Mouse (Mus musculus) frontal cortex, postnatal 36 days (tissue): ENCODE results near the gene Sh2d3c.

Experiments used
- DNase-seq, 2 experiments: peaks; one replicate each; pipeline ENCODE4 v3.0.0; 2022; ENCODE audit warnings: low spot score in 2 of 2

Gene Sh2d3c

DNA sequence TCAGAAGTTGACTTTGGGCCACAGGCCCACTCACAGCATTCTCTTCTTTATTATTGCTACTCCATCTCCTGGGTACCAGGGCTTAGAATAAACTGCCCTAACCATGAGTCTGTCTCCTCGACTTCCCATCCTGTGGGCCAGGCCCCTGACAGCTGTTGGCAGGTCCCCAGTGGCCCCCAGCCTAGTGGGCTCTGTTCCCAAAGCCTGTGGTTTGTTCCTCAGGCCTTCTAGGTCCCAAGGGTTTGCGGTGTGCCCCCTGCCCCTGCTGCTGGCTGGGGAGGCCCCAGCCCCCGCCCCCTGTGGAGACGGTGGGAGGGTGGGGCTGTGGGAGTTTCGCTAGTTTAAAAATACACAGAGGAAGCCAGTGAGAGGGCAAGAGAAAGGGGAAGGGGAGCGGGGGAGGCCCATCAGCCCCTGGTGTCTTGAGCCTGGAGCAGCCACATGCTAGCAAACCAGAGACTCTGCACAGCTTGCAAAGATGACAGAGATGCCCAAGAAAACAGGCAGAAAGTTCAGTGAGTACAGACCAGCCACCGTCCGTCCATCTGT is at the start of gene Sh2d3c:
Gene Sh2d3c, plus strand, starts transcription at position 375 of the 549 bp plus-strand sequence.
- no peak for DNase-seq

DNA sequence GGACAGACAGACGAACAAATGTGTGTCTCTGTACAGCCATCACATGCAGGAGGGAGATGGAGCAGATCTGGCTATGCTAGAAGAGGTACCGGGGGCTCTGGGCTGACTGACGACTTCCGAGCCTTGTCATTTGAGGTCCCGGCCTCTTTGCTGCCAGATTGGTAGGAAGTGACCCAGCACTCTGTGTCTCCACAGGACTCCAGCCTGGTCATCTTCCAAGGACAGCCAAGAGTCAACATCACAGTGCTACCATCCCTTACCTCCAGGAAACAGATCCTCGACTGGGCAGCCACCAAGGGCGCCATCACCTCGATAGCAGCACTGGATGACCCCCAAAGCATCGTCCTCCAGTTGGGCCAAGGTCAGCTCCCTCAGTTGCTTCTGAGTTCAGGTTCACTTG is 49.7 kb upstream of the Sh2d3c start:
- DNase-seq, result no peak

DNA sequence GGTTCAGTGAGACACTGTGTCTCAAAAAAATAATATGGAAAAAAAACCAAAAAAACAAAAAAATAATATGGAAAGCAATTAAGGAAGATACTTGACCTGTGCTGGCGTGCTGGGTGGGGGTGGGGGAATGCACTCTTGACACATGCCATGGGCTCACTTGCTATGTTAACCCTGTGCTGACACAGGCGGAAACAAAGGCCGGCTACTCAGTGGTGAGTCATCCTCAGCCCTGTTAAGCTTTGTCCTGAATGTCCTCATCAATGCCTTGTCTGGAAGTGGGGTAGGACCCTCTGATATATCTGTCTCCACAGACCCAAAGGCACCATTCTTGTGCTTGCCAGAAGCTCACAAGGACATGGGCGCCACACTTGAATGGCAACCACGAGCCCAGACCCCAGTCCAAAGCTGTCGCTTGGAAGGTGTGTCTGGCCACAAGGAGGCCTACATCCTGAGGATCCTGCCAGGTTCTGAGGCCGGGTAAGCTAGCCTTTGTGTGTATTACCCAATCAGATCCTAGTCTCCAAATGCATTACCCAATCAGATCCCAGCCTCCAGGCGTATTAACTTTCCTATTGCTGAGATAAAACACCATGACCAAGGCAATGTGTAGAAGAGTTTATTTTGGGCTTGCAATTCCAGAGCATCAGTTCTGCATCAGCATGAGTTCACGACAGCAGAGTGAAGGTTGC is 48.8 kb upstream of the Sh2d3c start:
- no peak for DNase-seq

DNA sequence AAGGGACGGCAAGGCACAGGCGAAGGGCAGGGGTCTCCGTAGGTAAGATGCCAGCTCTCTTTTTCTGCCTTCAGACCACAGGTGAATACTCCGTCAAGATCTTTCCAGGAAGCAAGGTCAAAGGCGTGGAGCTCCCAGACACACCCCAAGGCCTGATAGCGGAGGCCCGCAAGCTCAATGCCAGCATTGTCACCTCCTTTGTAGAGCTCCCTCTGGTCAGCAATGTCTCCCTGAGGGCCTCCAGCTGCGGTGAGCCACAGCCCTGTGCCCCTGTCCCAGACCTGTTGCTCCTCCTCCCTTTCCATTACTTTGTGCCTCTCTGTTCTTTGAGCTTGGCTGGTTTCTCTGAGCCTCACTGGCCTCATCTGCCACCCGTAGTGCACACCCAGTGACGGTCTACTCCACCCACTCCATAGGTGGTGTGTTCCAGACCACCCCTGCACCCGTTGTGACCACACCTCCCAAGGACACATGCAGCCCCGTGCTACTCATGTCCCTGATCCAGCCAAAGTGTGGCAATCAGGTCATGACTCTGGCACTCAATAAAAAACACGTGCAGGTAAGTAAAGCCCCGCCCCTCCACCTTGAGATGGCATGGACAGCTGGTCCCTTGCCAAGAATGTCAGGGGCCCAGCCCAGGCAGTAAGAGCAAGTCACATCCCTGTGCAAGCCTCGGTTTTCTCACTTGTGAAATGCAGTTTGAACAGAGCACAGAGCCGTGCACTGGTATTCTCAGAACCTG is 47.5 kb upstream of the Sh2d3c start:
- no peak for DNase-seq

DNA sequence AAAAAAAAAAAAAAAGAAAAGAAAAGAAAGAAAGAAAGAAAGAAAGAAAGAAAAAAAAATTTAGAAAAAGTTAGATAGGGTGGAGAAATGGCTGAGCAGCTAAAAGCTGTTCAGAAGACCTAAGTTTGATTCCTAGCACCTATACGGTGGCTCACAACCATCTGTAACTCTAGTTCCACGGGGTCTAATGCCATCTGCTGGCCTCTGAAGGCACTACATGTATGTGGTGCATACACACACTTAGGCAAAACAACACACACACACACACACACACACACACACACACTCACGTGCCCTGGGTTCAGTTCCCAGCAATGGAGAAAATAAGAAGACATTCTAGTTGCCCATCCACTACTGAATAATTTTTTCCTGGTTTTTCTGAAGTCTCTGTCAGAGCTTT is 44.0 kb upstream of the Sh2d3c start:
- no peak for DNase-seq

DNA sequence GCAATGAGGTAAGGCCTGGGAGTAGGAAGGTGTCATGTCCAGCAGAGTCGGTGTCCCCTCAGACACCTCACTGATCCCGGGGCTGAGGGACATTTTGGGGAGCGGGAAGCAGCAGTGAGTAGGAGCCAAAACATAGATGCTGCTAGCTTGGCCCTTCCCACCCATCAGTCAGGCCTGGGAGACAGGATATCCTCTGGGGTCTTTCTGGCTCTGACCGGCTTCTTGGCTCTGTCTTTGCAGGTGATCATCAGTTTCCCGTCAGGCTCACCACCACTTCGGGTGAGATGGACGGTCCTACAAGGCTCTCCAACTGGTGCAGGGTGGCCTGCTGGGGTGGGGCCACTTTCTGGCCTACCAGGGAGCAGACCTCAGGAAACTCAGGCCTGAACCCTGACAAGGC is 43.2 kb upstream of the Sh2d3c start:
- no peak for DNase-seq

DNA sequence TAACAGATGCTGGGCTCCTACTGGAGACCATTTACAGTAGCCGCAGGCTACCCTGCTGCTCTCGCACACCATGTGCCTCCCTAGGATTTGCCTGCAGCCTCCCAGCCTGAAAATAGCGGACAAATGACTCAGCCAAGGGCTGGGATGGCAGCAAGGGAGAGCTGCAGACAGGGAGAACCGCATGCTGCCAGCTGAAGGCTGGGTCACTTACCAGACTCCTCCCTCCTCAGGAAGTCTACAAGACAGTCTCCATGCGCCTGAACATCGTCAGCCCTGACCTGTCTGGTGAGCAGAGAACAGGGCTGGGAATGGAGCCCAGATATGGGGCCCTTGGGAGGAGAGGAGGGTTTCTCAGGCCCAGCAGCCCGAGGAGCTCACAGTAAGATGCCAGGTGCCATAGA is 40.8 kb upstream of the Sh2d3c start:
- DNase-seq, result peak; percentile 62 to 74

DNA sequence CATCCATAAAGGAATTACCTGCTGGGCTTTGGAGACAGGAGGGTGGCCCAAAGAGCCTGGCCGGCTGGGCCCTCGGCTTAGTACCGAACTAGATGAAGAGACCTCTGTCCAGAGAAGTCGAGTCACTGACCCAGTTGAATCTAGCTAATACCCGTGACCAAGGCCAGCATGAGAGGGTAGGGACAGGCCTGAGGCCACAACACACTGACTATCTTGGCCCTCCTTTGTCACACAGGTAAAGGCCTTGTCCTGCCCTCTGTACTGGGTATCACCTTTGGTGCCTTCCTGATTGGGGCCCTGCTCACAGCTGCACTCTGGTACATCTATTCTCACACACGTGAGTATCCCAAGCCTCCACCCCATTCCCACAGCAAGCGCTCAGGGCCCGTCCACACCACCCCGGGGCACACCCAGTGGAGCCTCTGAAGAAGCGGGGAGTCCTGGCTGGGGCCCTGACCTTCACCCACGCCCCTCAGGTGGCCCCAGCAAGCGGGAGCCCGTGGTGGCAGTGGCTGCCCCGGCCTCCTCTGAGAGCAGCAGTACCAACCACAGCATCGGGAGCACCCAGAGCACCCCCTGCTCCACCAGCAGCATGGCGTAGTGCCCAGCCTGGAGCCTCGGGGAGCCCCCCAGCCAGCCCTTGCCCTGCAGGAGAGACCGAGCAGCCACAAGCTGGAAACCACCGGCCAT is 39.7 kb upstream of the Sh2d3c start:
- no peak for DNase-seq

DNA sequence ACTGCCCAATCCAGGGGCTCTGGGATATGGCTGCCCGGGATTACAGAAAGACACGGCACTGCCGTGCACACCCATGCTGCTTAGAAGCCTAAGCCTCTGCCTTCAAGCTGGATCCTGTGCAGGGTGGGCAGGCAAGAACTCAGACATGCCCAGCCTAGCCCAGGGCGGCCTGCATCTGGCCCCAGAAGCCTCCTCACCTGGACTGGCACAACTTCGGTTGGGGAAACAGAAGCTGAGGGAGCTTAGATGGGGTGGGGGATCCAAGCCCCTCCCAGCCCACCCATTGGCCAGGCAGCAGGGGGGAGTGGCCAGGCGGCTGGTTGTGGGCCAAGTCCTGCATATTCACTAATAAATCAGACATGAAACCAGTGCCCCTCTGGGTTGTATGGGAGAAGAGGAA is 39.1 kb upstream of the Sh2d3c start:
- no peak for DNase-seq

DNA sequence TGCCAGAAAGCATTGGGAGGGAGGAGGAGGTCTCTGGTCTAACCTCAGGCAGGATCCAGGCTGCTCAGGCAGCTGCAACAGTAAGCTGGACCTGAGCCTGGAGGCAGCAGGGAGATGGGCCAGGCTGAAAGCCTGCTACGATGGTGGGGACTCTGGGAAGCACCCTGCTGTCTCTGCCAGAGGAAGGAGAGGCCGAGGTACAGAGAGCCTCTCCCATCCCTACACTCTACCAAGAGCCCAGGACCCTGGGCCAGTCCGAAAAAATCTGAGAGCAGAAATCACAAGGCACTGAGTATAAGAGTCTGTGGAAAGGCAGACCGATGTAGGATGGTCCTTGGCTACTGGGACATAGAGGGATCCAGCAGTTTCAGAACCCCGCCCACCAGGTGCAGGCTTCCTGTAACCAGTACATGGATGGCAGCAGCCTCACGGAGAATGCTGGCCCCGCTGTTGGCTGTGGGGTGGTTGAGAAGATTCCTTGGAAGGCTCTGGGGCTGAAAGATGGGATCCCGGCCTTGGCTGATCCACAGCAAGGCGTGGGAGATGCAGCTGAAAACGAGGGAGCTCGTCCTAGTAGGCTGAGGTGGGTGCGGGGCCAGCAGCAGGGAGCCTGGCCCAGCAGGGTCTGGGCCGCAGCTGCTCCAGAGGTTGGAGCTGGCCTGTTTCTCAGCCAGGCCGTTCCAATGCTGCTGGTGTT is 38.0 kb upstream of the Sh2d3c start:
- DNase-seq, result no peak

DNA sequence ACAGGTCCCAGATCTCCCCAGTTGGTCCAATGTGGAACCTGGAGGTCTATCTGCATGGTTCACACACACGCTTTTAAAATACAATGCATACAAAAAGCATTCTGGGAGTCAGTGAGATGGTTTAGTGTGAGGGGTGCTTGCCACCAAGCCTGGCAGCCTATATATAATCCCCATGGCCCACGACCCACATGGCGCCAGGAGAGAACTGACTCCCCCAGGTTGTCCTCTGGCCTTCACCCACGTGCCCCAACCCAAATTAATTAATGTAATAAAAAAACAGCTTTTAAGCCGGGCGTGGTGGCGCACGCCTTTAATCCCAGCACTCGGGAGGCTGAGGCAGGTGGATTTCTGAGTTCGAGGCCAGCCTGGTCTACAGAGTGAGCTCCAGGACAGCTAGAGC is 37.2 kb upstream of the Sh2d3c start:
- no peak for DNase-seq

DNA sequence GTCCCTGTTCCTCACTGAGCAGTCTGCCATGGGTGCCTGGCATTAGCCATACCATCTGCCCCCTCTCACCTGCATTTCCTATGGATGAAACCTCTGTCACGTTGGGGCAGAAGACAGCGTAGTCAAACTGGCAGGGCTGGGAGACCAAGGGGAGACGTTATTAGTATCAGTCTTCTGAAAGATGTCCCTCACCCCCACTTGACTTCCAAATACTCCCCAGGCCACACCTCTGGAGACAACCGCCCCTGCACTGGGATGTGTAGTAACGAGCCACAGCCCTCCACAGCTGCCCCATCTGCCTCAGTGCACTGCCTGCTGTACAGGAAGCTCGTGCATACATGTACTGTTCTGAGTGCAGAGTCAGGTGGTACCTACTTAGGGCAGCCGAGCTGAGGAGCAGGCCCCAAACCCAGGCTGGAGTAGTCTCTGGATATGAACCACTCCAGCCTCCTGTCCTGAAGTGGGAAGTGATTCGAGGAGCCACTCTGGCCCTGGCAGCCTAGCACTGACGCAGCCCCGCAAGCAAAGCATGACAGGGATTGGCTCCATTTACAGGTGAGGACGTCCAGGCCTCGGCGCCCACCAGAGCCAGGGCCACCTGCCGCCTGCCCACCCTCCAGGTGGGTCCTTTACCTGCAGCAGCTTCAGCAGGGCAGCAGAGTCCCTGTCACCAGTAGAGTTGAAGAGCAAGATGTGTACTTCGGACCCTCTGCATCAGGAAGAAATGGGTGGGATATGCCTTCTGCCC is 36.0 kb upstream of the Sh2d3c start:
- DNase-seq, result no peak

DNA sequence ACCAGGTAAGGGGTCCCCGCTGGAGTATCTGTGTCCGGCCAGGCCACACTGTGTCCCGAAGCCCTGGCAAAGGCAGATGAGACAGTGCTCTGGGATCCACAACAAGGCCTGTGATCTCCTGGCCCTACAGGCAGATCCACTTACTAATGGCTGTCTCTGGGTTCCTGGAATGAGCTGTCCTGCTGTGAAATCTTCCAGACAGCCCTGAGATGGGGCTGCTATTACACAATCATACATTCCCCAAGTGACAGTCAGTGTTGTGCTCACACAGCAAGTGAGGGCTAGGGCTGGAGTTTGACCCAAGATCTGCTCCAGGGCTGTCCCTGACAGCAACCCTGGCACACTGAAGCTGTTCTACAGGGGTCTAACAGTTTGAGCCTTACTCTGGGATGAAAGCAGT is 35.0 kb upstream of the Sh2d3c start:
- no peak for DNase-seq

DNA sequence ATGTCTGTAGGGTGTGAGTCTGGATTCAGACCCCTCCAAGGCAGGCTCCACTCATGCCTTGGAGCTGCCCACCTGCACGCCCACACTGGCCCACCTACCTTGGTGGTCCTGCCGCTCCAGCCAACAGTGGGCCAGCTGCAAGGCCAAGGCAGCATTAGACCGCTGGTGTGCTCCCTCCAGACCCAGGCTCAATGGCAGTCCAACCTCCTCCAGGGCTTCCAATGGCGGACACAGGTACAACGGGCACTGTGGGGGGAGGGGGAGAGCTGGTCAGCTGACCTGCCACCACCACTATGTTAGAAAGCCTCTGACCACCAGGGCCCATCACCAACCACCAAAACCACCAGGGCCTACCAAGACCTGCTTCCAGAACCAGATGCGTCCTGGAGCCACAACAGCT is 34.2 kb upstream of the Sh2d3c start:
- no peak for DNase-seq

DNA sequence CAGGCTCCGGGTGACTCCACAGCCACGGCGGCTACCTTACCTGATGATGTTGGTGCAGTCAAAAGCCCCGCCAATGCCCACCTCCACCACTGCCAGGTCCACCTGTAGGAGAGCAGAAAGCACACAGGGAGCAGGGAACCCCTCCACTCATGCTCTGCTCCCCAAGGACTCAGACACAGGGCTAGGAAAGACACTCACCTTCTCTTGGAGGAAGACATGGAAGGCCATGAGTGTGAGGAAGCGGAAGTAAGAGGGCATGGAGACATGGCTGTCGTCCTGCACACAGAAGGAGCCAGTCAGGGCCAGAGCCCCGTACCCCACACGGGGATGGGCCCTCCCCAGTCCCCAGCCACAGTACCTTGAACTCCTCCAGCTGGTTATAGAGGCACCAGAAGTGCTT is 33.3 kb upstream of the Sh2d3c start:
- DNase-seq, result no peak

DNA sequence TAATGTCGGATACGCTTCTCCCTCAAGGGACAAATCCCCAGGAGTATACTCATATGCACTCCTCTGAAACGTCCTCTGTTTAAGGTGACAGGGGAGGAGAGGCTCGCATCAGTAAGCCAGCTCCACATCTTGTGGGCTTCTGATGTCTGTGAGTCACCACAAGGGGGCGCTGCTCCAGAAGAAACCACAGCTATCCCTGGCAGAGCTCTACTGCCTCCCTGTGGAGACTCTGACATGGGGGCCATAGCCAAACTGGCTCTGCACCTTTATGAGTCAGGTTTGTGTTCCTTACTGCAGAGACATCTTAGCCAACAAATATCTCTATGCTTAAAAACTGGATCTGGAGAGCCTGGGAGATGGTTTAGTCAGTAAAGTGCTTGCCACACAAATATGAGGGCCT is 31.4 kb upstream of the Sh2d3c start:
- peak; percentile 89 to 92 for DNase-seq

DNA sequence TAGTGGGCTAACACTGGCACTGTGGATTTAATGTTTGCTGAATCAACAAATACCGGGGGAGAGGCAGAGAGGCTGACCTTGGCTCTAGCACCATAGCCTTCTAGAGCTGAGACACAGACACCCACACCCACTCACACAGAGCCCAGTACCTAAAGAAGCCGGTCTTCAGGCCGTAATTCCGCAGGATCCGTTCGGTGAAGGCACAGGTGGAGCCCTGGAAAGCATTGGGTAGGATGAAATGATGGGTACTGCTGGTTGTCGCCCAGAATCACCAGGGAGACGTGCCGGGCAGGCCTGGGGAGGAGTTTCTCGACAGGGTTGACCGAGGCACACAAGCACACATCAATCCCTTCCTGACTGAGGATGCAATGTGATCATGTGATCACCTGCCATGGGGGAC is 29.8 kb upstream of the Sh2d3c start:
- no peak for DNase-seq

DNA sequence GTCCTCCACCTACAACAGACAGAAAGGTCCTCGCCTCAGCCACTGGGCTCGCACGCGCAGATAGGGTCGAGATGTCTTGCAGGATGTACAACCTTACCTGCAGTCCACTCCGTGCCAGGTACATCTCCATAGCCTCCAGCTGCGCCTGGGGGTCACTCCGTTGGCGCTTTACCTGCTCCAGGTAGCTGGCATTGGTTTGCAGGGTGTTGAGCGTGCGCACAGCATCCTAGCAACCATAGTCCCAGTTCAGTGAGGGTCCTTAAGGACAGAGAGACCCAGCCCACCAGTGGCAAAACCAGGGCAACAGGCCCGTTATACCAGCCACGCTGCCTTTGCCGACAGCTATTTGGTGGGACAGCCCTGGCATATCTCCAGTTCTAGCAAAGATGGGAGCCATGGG is 28.4 kb upstream of the Sh2d3c start:
- DNase-seq, result no peak

DNA sequence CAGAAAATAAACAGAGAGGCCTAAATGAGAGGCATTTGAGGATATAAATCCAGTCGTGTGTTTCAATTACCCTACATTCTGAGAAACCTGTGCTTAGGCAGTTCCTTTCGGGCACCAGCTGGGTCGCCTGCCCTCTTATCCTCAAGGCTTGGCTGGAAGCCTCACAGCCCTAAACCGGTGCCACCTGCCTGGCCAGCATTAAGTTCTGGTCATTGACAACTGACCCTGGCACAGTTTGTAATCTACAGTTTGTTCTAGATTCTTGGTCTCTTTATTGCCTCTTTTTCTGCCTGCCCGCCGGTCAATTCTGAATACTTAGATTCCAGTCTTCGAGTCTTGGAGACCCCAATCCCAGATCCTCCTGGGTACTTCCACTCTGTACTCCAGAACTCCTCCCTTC is 27.6 kb upstream of the Sh2d3c start:
- DNase-seq, result no peak

DNA sequence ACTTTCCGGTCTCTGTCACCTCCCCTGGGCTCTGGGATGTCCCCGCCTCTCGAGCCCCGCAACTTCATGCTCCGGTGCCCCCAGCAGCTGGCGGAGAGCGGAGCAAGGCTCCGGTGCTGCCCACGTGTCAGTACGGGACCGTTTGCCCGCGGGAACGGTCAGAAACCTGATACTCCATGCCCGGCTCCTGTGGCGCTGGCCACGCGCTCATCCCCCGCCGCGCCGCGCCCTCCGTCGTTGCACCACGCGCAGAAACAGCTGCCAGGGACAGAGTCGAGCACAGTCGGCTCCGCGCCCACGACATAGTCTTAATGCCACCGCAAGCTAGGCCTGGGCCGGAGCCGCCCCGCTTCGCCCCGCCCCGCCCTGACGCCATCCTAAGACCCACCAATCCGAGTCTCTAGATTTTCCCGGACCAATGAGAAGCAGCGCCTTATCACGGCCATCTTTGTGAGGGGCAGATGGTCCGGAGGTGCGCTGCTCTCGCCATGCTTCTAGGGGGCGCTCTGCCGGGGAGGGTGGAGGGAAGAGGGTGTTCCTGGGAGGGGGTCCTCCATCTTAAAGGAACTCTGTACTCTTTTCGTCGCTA is 26.9 kb upstream of the Sh2d3c start:
- peak; percentile 94 for DNase-seq

DNA sequence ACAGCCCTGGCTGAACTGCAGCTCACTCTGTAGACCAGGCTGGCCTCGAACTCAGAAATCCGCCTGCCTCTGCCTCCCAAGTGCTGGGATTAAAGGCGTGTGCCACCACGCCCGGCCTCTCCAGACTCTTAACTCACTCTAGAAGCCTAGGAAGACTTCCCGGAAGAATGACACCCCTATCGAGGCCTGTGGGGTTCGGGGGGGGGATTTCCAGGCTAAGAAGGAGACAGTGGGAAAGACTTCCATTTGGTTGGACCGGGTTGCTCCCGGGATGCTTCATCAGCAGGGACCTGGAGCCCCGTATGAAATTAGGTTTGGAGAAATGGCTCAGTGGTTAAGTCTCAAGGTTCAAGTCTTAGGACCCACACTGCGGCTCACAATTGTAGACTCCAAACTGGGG is 26.2 kb upstream of the Sh2d3c start:
- no peak for DNase-seq
